Mouse (Mus musculus) right cerebral cortex, postnatal 4 days (tissue): ENCODE results near the gene Rhof.

Experiments
- DNase-seq: peaks from one replicate; pipeline ENCODE4 v3.0.0-alpha.2; 2022

Gene Rhof

GRCm38 (mm10) chr5:123147569-123147968 lies 15.1 kb upstream of the Rhof start:
- DNase-seq = no peak

- no peak for DNase-seq
Measured at GRCm38 (mm10) chr5:123146357-123146756, 13.9 kb upstream of the Rhof start.

DNA sequence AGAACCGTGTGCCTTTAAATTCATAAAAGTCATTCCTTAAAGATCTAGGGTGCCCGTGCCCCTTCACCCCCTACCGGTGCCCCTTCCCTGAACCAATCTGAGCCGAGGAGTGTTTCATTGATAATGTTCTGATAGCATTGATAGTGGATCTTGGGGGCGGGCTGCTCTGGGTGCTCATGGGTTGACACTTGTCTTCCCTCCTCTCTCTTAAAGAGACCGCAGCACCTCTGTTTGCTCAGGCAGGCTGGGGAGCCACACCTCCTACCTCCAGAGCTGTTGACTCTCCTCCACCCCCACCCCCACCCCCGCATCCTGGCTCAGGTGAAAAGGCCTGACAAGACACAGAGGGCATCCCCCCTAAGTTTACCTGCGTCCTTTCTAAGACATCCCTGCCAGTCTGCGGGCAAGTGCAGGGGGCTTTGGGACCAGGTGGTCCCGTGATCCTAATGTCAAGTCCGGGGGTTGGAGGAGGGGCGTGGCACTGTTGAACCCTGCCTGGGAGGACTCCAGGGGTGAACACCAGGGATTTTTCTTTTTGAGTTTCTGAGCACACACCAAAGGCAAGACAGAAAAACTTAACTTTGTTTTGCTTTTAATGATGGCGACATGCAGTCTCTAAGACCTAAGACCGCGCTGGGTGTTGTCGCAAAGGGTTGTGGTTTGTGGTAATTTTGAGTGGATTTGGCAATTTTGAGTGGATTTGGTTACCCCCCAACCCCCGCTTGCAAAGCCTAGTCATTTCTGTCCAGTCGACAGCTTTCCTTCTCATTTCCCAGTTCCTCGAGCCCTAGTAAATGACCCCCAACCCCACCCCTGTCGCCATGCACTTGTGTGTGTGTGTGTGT lies 12.5 kb upstream of the Rhof start:
- no peak for DNase-seq

DNA sequence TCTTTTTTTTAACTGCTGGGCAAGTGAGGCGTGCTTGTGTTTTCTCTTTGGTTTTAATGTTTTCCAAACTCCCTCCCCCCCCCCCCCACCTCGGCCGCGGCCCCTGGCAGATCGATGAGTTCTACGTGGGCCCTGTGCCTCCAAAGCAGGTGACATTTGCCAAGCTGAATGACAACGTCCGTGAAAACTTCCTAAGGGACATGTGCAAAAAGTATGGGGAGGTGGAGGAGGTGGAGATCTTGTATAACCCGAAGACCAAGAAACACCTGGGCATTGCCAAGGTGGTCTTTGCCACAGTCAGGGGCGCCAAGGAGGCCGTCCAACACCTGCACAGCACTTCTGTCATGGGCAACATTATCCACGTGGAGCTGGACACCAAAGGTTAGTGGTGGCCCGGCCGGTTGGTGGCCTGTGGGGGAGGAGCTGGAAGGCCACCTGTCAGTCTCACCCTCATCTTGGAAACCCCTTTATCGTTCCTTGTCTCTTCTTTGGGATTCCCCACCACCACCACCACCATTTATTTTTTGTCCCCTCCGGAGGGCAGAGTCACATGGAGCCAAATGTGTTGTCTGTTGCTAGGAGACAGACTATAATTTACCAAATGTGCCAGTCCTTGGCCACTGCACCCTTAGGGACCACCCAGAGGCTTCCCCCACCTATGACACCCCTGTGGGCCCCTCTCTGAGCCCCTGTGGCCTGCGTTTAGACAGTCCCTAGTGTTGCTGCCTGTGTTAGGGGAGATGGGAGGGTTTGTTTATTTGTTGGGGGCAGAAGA lies 11.7 kb upstream of the Rhof start:
- no peak for DNase-seq

DNA sequence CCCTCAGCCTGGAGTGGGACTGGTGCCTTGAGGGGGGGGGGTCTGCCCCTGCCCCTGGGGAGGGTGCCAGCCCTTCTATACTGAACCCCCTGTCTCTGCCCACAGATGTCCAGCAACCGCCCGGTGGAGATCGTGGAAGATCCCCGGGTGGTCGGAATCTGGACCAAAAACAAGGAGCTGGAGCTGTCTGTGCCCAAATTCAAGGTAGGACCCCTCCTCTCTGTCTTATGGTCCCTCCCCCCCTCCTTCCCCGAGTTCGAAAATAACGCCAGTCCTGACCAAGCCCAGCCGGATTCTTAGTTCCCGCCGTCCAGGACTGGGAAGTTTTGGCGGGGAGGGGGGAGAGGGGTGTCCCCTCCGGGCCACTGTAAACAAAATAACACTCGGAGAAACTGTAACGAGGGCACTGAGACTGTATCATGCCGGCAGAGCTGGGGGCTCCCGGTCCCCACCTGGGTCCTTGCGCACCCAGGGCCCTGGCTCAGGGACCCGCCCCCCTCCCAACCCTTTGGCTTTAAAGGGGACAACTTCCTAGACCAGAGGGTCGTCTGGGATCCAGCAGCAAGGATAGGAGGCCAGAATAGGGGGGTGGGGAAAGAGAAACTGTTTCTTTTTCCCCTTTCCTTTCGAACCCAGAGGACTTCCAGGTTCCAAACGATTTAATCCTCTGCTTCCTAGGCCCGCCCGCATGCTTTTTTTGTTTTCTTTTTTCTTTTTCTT lies 10.9 kb upstream of the Rhof start:
- DNase-seq = no peak

- no peak for DNase-seq
Measured at GRCm38 (mm10) chr5:123142161-123143157, 10.0 kb upstream of the Rhof start, which contains the start of gene Setd1b. TSS of gene Setd1b (plus strand) at chr5:123142193.

DNA sequence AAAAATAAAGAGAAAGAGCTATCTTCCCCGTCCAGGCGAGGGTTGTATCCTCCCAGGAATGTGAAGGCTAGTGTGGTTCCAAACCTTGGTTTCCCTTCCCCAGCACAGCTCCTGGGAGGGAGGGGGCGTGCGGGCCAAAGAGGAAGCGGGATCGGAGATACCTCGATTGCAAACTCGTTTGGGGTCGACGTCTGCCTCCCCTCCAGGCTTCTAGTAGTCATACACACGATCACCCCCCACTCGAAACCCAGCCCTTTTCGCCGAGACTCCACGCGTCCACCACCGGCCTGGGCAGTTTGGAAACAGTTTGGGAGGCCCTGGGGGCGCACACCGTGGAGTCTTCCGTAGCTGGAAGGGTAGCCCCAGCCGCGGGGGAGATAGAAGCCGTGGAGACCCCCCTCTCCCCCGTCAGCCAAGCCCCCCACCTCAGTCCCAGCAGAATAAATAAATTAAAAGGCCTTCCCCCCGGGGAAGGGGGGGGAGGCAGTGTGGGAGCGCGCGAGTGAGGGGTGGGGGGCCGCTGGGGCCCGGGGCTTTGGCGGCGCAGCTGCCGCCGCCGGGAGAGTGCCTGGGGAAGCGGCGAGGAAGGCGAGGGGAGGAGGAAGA lies 9.2 kb upstream of the Rhof start:
- DNase-seq = peak; percentile 64

- DNase-seq = peak; percentile 85
Measured at GRCm38 (mm10) chr5:123140694-123141554, 8.4 kb upstream of the Rhof start.

DNA sequence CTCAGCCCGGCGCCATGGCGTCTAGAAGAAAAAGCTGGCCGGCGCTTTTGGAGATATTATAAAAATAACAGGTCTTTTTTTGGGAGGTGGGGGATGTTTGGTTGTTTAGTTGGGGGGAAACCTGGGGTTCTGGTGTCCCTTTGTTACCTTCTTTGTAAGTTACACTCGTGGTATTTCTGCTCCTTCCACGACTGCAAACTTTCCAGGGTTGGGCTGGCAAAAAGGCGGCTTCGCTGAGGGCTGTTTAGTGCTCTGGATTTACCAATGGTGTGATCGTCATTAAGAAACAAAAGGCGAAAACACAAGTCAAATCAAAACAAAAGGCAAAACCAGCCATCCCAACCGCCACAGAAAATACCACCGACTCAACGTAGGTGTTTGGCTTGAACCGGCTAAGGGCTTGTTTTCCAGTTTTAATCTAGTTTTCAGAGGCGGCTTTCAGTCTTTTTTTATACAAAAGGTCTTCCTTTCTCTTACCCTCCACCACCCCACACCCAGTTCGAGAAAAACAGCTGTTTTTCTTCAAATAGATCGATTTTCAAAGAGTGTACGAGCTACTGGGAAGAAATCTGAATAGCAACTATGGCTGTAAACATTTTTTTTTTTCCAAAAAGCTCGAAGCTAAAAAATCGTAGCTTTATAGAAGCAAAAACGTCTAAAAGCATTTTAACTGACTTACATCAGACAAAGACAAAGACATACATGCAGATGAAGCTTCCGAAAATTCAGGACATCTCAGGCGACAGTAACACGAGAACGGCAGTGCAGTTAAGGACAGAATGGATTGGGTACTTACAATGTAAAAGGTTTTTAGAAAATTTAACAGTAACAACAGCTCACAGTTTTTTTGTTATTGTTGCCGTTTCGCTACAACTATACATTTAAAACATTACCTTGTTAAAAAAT lies 7.5 kb upstream of the Rhof start:
- no peak for DNase-seq

GRCm38 (mm10) chr5:123138953-123139721 lies 6.6 kb upstream of the Rhof start:
- peak; percentile 75 for DNase-seq

GRCm38 (mm10) chr5:123138230-123138911 lies 5.9 kb upstream of the Rhof start:
- DNase-seq = peak; percentile 49

DNA sequence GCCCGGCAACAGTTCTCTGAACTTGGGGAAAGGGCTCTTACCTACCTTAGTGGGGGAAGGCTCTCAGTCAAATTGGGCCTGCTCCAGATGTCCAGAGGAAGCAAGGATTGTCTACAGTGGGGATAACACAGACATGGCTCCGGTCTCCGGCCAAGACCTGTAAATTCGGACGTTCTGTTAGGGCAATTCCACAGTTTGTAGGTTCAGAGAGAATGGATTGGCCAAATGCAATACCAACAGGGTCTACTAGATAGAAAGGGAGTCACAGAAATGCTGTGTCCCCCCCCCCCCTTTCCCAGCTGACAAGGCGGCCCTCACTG lies 5.4 kb upstream of the Rhof start:
- DNase-seq = no peak

DNA sequence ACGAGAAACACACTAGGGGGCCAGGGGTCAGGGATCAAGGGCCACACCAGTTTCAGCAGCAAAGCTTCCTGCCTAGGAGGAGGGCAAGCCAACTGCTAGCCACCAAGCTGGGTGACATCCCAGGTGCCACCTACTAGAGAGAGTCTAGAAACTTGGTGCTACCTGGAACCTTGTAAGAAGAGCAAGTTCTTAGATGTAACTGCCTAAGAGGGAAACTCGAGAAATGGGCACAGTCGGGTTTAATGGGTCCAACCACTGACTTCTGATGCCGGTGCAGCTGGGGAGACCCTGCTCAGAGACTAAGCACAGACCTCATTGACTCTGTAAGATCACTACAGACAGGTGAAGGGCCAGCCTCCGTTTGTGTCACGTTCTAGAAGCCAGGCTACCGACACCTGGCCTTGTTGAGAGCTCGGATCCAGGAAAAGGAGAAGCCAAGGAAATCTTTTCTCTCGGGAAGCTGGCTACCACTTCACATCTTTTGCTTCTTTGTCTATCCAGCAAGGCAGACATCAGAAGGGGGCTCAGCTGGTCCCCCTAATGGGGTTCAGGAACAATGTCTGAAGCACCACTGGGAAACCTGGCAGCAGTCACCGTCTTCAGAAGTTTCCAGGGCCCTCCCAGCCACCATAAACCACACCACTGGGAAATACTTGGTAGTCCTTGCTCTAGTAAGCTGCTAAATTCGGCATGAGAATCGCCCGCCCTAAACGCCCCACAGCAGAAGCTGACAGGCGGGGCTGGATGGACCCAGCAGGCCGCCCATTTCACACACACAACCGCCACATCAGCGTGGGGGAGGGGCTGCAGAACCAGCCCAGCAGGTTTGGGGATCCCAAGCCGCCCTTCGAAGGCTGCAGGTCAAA lies 4.8 kb upstream of the Rhof start:
- peak; percentile 72 for DNase-seq

GRCm38 (mm10) chr5:123136361-123137043 lies 4.0 kb upstream of the Rhof start:
- peak; percentile 84 for DNase-seq

DNA sequence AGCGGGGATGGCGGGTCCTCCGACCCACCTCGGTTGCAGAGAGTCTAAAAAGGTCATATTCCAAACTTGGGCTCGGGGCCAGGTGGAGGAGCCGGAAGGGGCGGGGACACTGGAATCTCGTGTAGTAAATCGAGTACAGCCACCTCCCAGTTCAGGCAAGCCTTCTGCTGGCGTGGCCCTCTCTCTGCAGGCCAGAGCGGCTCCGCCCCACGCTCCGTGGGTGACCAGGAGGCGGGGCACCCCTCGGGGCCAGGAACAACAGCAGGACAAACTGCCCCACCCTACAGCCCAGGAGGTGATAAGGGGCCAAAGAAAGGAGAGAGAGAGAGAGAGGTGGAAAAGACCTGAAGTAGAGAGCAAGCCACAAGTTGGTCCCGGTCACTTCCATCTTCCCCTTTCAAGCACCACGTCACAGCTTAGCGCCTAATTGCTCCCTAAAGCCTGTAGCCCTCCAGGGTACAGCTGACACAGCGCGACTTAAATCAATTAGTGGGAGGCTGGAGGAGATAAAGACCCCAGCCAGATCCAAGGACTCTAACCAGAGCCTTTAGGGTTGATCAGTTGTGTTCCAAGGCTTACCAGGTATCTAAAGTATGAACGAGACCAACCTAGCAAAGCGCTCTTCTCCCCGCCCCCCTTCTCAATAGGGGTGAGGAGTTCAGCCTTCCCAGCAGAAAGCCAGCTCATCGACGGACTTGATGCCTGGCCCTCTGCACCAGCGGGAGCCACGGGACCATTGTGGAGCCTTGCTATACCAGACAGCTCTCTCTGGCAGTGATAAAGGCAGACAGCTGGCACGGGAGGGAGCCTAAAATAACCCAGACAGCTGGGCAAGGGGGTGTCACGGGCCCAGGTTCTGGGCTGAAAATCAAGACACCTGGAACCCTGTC lies 3.2 kb upstream of the Rhof start:
- peak; percentile 59 for DNase-seq
